Mouse (Mus musculus): Measurements from ENCODE around the gene Cdh3. TPM values are rescaled to one million over a fixed set of nuclear protein-coding genes. Genes with fewer than 3 reads are reported as not detected.

Cdh3 gene
- total and polyA plus RNA-seq, 3 experiments, result not detected

- TF ChIP-seq ZKSCAN1 (IDR thresholded peaks at IDR 0.05; ENCODE audit: low read depth, low read length), result no peak
- no peak for TF ChIP-seq SIN3A (IDR thresholded peaks at IDR 0.05; ENCODE audit: low read length)
- no peak for TF ChIP-seq KAT2A (conservative IDR thresholded peaks at IDR 0.05; ENCODE audit: low read depth, low read length)
- no peak for TF ChIP-seq CHD1 (IDR thresholded peaks at IDR 0.05; ENCODE audit: low read depth, low read length)
- no peak for TF ChIP-seq TBP (IDR thresholded peaks at IDR 0.05; ENCODE audit: low read depth, low read length)
- TF ChIP-seq SMC3 (IDR thresholded peaks at IDR 0.05; ENCODE audit: low read depth, low read length), result no peak
- no peak for TF ChIP-seq USF2 (IDR thresholded peaks at IDR 0.05; ENCODE audit: borderline replicate concordance in 1 of 2, insufficient read depth in 1 of 2, low read depth in 1 of 2, low read length in 2 of 2)
- TF ChIP-seq E2F4 (IDR thresholded peaks at IDR 0.05; ENCODE audit: borderline replicate concordance, low read depth, low read length), result no peak
- TF ChIP-seq RAD21 (IDR thresholded peaks at IDR 0.05; ENCODE audit: low read depth, low read length), result no peak
- TF ChIP-seq GABPA (IDR thresholded peaks at IDR 0.05; ENCODE audit: low read depth, low read length), result no peak
- TF ChIP-seq ETS1 (IDR thresholded peaks at IDR 0.05; ENCODE audit: low read depth, low read length), result no peak
- TF ChIP-seq USF1 (IDR thresholded peaks at IDR 0.05; ENCODE audit: low read depth, low read length), result no peak
- TF ChIP-seq ZC3H11A (IDR thresholded peaks at IDR 0.05; ENCODE audit: low read depth, low read length), result no peak
- TF ChIP-seq MYB (IDR thresholded peaks at IDR 0.05; ENCODE audit: low read depth, low read length), result no peak
- no peak for TF ChIP-seq ZMIZ1 (IDR thresholded peaks at IDR 0.05; ENCODE audit: low read depth, low read length)
- TF ChIP-seq TAL1 (IDR thresholded peaks at IDR 0.05; ENCODE audit: low read length), result no peak
- Histone ChIP-seq H3K9ac (ENCODE audit: control insufficient read depth, low read depth, low read length, poor library complexity, severe bottlenecking) (no peak overlapping the region), H3K9me3 (replicated peaks; ENCODE audit: insufficient read depth, low read length) (no peaks in the 10 kb centered on the region), H3K79me2 (ENCODE audit: control insufficient read depth, insufficient read depth, low read length, poor library complexity) (no peaks in the 10 kb centered on the region), H3K36me3 (ENCODE audit: control insufficient read depth in 1 of 2, insufficient read depth in 2 of 2, low read length in 2 of 2) (no peaks in the 10 kb centered on the region), H3K27me3 (ENCODE audit: control insufficient read depth in 1 of 2, insufficient read depth in 2 of 2, low read length in 2 of 2) (no peaks in the 10 kb centered on the region), H3K4me1 (ENCODE audit: control insufficient read depth in 1 of 2, insufficient read depth in 2 of 2, low read length in 2 of 2) (no peaks in the 10 kb centered on the region), H3K27ac (ENCODE audit: control insufficient read depth, low read depth, low read length) (no peak overlapping the region), H3K4me3 (ENCODE audit: control insufficient read depth in 1 of 2, insufficient read depth in 1 of 2, low read depth in 2 of 2, low read length in 2 of 2) (no peak overlapping the region)
- no peak for DNase-seq (ENCODE audit: low read depth, low spot score)
Measured at GRCm38 (mm10) chr8:106541002-106541401, 30.3 kb downstream of the Cdh3 start.

- Histone ChIP-seq H3K27me3 (ENCODE audit: control insufficient read depth in 1 of 2, insufficient read depth in 2 of 2, low read length in 2 of 2) (no peaks in the 10 kb centered on the region), H3K36me3 (ENCODE audit: control insufficient read depth in 1 of 2, insufficient read depth in 2 of 2, low read length in 2 of 2) (no peaks in the 10 kb centered on the region), H3K9me3 (replicated peaks; ENCODE audit: insufficient read depth, low read length) (no peaks in the 10 kb centered on the region), H3K9ac (ENCODE audit: control insufficient read depth, low read depth, low read length, poor library complexity, severe bottlenecking) (no peak overlapping the region), H3K4me1 (ENCODE audit: control insufficient read depth in 1 of 2, insufficient read depth in 2 of 2, low read length in 2 of 2) (no peaks in the 10 kb centered on the region), H3K27ac (ENCODE audit: control insufficient read depth, low read depth, low read length) (no peak overlapping the region), H3K4me3 (ENCODE audit: control insufficient read depth in 1 of 2, insufficient read depth in 1 of 2, low read depth in 2 of 2, low read length in 2 of 2) (no peak overlapping the region), H3K79me2 (ENCODE audit: control insufficient read depth, insufficient read depth, low read length, poor library complexity) (no peaks in the 10 kb centered on the region)
- DNase-seq (ENCODE audit: low read depth, low spot score), result no peak
- TF ChIP-seq UBTF (IDR thresholded peaks at IDR 0.05; ENCODE audit: borderline replicate concordance, insufficient read depth, low read depth, low read length) (no peak), MXI1 (IDR thresholded peaks at IDR 0.05; ENCODE audit: low read depth, low read length) (no peak), ZMIZ1 (IDR thresholded peaks at IDR 0.05; ENCODE audit: low read depth, low read length) (no peak), POLR2AphosphoS5 (IDR thresholded peaks at IDR 0.05; ENCODE audit: borderline replicate concordance, low read depth, low read length) (no peak), POLR2A (IDR thresholded peaks at IDR 0.05; ENCODE audit: control insufficient read depth in 1 of 2, insufficient read depth in 1 of 2, low read depth in 1 of 2, low read length in 2 of 2, poor library complexity in 1 of 2) (no peak), ZC3H11A (IDR thresholded peaks at IDR 0.05; ENCODE audit: low read depth, low read length) (no peak), MEF2A (IDR thresholded peaks at IDR 0.05; ENCODE audit: extremely low read depth, insufficient replicate concordance, low read depth, low read length, poor library complexity, severe bottlenecking) (no peak), MAFK (IDR thresholded peaks at IDR 0.05; ENCODE audit: borderline replicate concordance, low read depth, low read length) (no peak), E2F4 (IDR thresholded peaks at IDR 0.05; ENCODE audit: borderline replicate concordance, low read depth, low read length) (no peak), ELF1 (IDR thresholded peaks at IDR 0.05; ENCODE audit: low read depth, low read length) (no peak), USF1 (IDR thresholded peaks at IDR 0.05; ENCODE audit: low read depth, low read length) (no peak), JUND (IDR thresholded peaks at IDR 0.05; ENCODE audit: low read depth, low read length) (no peak), TCF12 (IDR thresholded peaks at IDR 0.05; ENCODE audit: low read depth, low read length) (no peak), EP300 (IDR thresholded peaks at IDR 0.05; ENCODE audit: low read depth in 1 of 2, low read length in 2 of 2) (no peak), POLR2AphosphoS2 (IDR thresholded peaks at IDR 0.05; ENCODE audit: low read length) (no peak), ZNF384 (IDR thresholded peaks at IDR 0.05; ENCODE audit: low read depth, low read length) (no peak), HCFC1 (IDR thresholded peaks at IDR 0.05; ENCODE audit: low read depth, low read length) (no peak)
Measured at GRCm38 (mm10) chr8:106543043-106543442, 32.4 kb downstream of the Cdh3 start.

All from MEL (cell line).